Mouse (Mus musculus) left cerebral cortex, postnatal 4 days (tissue): ENCODE results near the gene Prmt9. TPM values are rescaled to one million over a fixed set of nuclear protein-coding genes. Genes with fewer than 3 reads are reported as not detected.

Experiments used
- DNase-seq: peaks from one replicate; pipeline ENCODE4 v3.0.0-alpha.2; 2022
- intact Hi-C: fragments of 180-260 bp; cut with DNase I; formaldehyde crosslinking; loops from one replicate; pipeline ENCODE4 v1.15.1; 2025
- total RNA-seq, 2 experiments: library from RNA; stranded (reverse); gene quantifications; 2 replicates each; pipeline ENCODE4 v1.2.3; 2021

The Prmt9 gene
- total RNA-seq, 2 experiments from 2014 or later: 28.0 to 29.4 TPM

DNA sequence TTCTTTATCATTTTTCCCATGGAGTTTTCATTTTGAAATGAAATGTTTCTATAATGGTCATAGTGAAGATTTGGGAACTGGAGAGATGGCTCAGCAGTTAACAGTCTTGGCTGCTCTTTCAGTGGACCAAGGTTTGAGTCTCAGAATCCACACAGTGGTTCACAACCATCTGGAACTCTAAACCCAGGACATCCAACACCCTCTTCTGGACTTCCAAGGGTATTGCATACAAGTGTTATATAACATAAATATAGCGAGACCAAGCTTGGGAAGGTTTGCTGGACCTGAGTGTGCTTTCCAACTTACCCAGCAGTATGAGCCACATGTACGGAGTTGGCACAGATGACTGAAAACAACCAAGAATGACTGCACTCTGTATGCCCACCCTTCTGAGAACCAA is 24.3 kb upstream of the Prmt9 start:
- intact Hi-C loops: no loop called here
- no peak for DNase-seq

DNA sequence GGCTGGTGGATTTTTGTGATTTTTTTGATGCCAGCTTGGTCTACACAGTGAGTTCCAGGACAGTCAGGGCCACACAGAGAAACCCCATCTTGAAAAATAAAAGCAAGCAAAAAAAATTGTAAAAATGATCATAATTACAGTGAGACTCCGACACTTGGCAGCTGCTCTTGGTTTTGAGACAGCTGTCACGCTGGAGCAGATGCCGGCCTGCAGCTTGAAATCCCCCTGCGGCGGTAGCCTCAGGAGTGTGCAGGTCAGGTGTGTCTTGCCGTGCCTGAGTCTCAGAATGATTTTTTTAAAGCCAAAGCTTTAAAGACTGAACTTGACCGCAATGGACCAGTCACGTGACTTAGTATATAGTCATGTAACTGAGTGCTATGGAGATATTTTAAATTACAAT is 23.1 kb upstream of the Prmt9 start:
- intact Hi-C loops: no loop called here
- DNase-seq: no peak

- intact Hi-C loops: no loop called here
- DNase-seq: no peak
These were observed 14.7 kb upstream of the Prmt9 start for GRCm38 (mm10) chr8:77534358-77534992.

DNA sequence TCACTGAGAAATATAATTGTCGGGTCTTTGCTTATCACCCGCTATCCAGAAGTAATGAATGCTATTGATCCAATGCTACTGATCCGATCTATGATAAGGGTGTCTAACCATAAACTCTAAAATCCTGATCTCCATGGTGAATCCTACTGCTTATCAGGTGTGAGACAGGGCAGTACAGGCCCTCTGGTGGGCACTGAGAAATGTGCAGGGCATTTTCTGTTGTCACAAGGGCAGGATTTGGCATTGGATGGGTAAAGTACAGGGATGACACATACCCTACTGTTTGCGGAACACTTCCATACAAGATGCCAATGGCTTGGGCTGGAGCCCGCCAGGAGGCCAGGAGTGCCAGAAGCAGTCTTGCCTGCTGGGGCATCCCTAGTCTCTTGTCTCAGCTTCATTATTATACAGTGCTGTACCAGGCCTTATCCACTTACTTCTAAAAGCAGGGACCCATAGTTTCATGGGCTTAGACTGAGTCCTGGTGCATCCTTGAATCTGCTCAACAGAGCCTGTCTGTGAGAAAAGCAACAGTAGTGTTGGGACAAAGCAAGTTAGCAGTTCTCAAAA is 14.1 kb upstream of the Prmt9 start:
- intact Hi-C loops: no loop called here
- DNase-seq: peak; percentile 62

DNA sequence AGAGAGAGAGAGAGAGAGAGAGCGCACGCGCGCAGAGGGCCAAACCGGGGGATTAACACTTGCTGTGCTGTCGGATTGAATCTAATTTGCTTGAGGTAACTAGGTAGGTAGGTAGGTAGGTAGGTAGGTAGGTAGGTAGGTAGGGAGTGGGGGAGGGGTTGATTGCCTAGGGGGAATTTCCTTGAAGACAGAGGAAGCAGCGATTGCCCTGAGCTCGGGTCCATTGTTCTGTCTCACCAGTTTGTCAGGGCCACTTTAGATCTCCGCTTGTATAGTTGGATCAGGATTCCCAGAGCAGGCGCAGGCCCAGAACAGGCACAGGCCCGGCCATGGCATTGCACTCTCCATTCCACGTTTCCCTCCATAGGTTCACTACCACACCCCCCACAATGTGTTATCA is 12.4 kb upstream of the Prmt9 start:
- intact Hi-C loops: no loop called here
- no peak for DNase-seq

DNA sequence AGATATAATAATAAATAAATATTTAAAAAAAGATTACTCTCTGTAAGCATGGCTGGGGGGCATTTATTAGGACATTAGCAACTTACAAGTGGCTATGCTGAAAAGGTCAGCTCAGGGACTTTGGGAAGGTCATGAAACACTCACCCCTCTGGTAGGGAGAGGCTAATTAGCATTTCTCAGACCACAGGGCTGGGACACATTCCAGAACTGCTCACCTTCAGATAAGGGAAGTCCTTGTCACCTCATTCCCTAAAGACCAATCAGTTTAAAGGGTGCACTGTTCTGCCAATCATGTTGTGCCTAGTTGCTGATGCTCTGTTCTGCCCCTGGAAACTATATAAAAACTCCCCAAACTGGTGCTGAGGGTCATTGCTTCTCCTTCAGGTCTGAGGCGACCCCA is 10.9 kb upstream of the Prmt9 start:
- DNase-seq: no peak

DNA sequence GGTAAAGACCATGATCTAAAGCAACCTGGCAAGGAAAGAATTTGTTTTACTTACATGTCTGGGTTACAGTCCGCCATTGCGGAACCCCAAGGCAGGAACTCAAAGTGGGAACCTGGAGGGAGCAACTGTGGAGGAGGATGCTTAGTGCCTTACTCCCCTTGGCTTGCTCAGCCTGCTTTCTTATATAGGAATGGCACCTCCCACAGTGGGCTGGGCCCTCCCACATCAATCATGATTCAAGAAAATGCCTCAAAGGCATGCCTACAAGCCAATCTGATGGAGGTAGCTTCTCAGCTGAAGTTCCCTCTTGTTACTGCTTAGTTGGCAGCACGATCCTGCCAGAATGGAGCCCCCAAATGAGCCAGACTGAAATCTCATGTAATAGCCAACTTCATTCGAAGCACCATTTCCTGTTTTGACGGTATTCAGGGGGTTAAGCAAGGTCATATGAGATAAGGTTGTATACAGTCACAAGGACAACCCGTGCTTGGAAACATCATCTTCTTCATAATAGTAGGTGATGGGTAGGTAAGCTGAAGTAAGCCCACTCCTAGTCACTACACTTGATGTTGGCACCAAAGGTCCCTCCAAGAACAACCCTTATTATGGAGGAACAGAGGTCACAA is 5.9 kb upstream of the Prmt9 start:
- DNase-seq: no peak

More for the DNA sequence above, 10.9 kb upstream of the Prmt9 start:
- intact Hi-C loops: no loop called here

DNA sequence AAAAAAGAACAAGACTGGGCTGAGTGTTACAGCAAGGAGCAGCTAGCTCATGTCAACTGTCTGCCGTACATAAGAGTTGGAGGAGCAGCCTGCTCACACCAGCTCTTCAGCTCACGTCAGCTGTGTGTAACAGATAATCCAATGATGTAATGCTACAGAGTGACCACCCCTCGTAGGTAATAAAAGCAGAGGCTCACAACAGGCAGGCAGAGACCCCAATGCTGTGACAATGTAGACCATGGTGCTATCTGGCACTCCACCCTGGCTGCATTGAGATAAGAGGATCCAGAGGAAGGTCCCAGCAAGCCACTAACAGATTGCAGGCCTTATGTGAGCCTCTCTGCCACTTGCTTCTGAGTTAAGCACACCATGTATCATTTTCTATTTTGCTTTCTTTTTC is 4.8 kb upstream of the Prmt9 start:
- intact Hi-C loops: loop anchor here (5.0 kb wide), 1 partner anchor 122 kb away; no protein-coding TSS in a partner anchor
- DNase-seq: no peak

More for the DNA sequence above, 5.9 kb upstream of the Prmt9 start:
- intact Hi-C loops: loop anchor here (5.0 kb wide), 1 partner anchor 121 kb away; no protein-coding TSS in a partner anchor

- intact Hi-C loops: no loop called here
- no peak for DNase-seq
These were observed 3.6 kb upstream of the Prmt9 start for GRCm38 (mm10) chr8:77545616-77546015.

GRCm38 (mm10) chr8:77549881-77550580 is 834 bp downstream of the Prmt9 start:
- intact Hi-C loops: no loop called here
- DNase-seq: peak; percentile 11

GRCm38 (mm10) chr8:77552491-77552890 is 3.3 kb downstream of the Prmt9 start:
- DNase-seq: no peak

DNA sequence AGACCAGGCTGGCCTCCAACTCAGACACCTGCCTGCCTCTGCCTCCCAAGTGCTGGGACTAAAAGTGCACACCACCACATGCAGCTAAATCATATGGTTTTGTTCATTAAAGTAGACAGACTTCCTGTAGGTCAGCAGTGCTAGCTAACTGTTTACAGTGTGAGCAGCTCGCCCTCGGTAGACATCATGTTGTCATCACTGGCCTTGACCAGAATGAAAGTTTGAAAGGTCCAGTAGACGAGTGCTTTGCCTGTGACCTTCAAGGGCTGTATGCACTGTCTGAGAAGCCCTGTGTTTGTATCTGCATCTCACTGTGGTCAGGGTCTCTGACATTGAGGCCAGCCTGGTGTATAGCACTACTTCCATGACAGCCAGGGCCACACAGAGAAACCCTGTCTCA is 12.2 kb downstream of the Prmt9 start:
- DNase-seq: no peak
- intact Hi-C loops: no loop called here

More at GRCm38 (mm10) chr8:77552491-77552890, 3.3 kb downstream of the Prmt9 start:
- intact Hi-C loops: no loop called here

DNA sequence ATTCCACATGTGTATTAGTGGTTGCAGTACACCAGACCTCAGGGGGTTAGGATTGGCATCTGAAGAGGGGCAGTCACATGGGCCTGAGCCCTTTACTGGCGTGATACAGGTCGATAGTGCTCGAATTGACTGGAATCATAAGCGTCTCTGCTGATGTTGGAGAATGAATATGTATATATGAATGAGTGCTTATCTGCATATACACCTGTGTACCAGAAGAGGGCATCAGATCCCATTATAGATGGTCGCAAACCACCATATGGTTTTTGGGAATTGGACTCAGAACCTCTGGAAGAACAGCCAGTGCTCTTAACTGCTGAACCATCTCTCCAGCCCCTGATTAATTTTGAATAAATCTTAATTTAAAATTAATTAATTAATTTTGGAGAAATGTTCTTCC is 25.0 kb downstream of the Prmt9 start:
- DNase-seq: no peak
- intact Hi-C loops: no loop called here

- no peak for DNase-seq
- intact Hi-C loops: no loop called here
These were observed 28.5 kb downstream of the Prmt9 start for GRCm38 (mm10) chr8:77577674-77578073.

DNA sequence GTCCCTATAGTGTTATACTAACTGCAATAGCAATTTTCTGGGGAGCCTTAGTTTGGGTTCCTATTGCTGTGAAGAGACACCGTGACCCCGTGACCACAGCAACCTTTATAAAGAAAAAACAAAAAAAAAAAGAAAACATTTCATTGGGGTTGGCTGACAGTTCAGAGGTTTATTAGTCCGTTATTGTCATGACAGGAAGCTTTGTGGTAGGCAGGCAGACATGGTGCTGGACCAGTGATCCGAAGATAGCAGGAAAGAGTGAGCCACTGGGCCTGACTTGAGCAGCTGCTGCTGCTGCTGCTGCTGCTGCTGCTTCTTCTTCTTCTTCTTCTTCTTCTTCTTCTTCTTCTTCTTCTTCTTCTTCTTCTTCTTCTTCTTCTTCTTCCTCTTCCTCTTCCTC is 35.0 kb downstream of the Prmt9 start:
- intact Hi-C loops: no loop called here
- no peak for DNase-seq

GRCm38 (mm10) chr8:77609621-77610020 is 60.4 kb downstream of the Prmt9 start:
- DNase-seq: no peak
- intact Hi-C loops: no loop called here

GRCm38 (mm10) chr8:77610374-77610969 is 61.3 kb downstream of the Prmt9 start, which contains the start of gene Tmem184c:
Gene Tmem184c, minus strand, starts transcription at chr8:77610698.
- intact Hi-C loops: no loop called here
- peak; percentile 97 for DNase-seq

GRCm38 (mm10) chr8:77617916-77618315 is 68.7 kb downstream of the Prmt9 start:
- DNase-seq: peak; percentile 64
- intact Hi-C loops: no loop called here

GRCm38 (mm10) chr8:77623677-77624209 is 74.5 kb downstream of the Prmt9 start:
- intact Hi-C loops: no loop called here
- no peak for DNase-seq

DNA sequence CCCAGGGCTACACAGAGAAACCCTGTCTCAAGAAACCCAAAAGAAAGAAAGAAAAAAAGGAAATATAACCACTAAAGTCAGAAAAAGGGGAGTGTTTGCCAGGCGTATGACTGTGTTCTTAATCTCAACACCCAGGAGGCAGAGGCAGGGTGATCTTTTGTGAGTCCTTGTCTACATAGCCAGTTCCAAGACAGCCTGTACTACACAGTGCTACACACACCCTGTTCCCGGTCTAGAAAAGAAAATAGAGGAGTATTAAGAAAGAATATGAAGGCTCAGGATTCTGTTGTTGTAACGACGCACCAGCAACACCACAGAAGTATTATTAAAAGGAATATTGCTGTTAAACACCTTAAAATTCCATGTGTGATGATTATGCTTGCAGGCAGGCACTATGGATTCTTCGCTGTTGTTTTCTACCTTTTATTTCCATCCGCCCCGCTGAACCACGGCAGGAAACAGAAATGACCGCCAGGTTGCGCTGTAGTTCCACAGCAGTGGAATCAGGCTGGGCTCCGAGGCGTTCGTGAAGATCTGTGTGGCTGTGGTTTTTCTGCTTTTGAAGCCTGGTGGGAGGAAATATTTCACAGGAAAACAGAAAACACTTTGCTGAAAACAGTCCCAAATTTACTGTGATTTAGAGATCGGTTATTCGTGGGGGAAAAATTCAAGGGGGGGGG is 80.8 kb downstream of the Prmt9 start:
- DNase-seq: peak; percentile 82
- intact Hi-C loops: loop anchor here (2.0 to 10.0 kb wide), 3 partner anchors 92 to 605 kb away; partner anchors contain the start of gene Ednra
